Mouse (Mus musculus): ENCODE results near the gene Kcnj14. TPM values are rescaled to one million over a fixed set of nuclear protein-coding genes. Genes with fewer than 3 reads are reported as not detected.

Kcnj14 gene
- total and polyA plus RNA-seq, 3 experiments = 0.39 to 1.3 TPM; not detected in 1

GRCm38 (mm10) chr7:45782271-45782670 is 42.3 kb downstream of the Kcnj14 start:
- Histone ChIP-seq H3K4me3 (ENCODE audit: control insufficient read depth in 1 of 2, insufficient read depth in 1 of 2, low read depth in 2 of 2, low read length in 2 of 2) (no peak overlapping the region), H3K27me3 (ENCODE audit: control insufficient read depth in 1 of 2, insufficient read depth in 2 of 2, low read length in 2 of 2) (no peaks in the 10 kb centered on the region; a peak in 1 of 4 replicates), H3K79me2 (ENCODE audit: control insufficient read depth, insufficient read depth, low read length, poor library complexity) (no peaks in the 10 kb centered on the region), H3K9ac (ENCODE audit: control insufficient read depth, low read depth, low read length, poor library complexity, severe bottlenecking) (no peak overlapping the region), H3K9me3 (replicated peaks; ENCODE audit: insufficient read depth, low read length) (no peaks in the 10 kb centered on the region), H3K36me3 (ENCODE audit: control insufficient read depth in 1 of 2, insufficient read depth in 2 of 2, low read length in 2 of 2) (no peaks in the 10 kb centered on the region), H3K27ac (ENCODE audit: control insufficient read depth, low read depth, low read length) (no peak overlapping the region), H3K4me1 (ENCODE audit: control insufficient read depth in 1 of 2, insufficient read depth in 2 of 2, low read length in 2 of 2) (no peaks in the 10 kb centered on the region)
- TF ChIP-seq SIN3A (IDR thresholded peaks at IDR 0.05; ENCODE audit: low read length) = no peak
- TF ChIP-seq MAZ (IDR thresholded peaks at IDR 0.05; ENCODE audit: low read depth, low read length) = no peak
- no peak for TF ChIP-seq CTCF (IDR thresholded peaks at IDR 0.05 in 2 of 3, conservative IDR thresholded peaks at IDR 0.05 in 1 of 3; ENCODE audit: control insufficient read depth in 1 of 3, insufficient read depth in 1 of 3, low read depth in 2 of 3, low read length in 3 of 3, poor library complexity in 1 of 3, severe bottlenecking in 1 of 3)
- TF ChIP-seq MYC (IDR thresholded peaks at IDR 0.05; ENCODE audit: low read depth, low read length) = no peak
- DNase-seq (ENCODE audit: low read depth, low spot score) = no peak

- H3K9ac ChIP-seq (ENCODE audit: control insufficient read depth, low read depth, low read length, poor library complexity, severe bottlenecking) = no peak overlapping the region
- peaks cover 2% of the 10 kb centered on the region in 2 experiments; a peak in 2 of 4 replicates for H3K27me3 ChIP-seq (ENCODE audit: control insufficient read depth in 1 of 2, insufficient read depth in 2 of 2, low read length in 2 of 2)
- no peaks in the 10 kb centered on the region for H3K4me1 ChIP-seq (ENCODE audit: control insufficient read depth in 1 of 2, insufficient read depth in 2 of 2, low read length in 2 of 2)
- no peak overlapping the region for H3K27ac ChIP-seq (ENCODE audit: control insufficient read depth, low read depth, low read length)
- TF ChIP-seq ZKSCAN1 (IDR thresholded peaks at IDR 0.05; ENCODE audit: low read depth, low read length) = no peak
- TF ChIP-seq RAD21 (IDR thresholded peaks at IDR 0.05; ENCODE audit: low read depth, low read length) = no peak
- no peak for TF ChIP-seq TCF12 (IDR thresholded peaks at IDR 0.05; ENCODE audit: low read depth, low read length)
- no peak for TF ChIP-seq USF2 (IDR thresholded peaks at IDR 0.05; ENCODE audit: borderline replicate concordance in 1 of 2, insufficient read depth in 1 of 2, low read depth in 1 of 2, low read length in 2 of 2)
- TF ChIP-seq JUND (IDR thresholded peaks at IDR 0.05; ENCODE audit: low read depth, low read length) = no peak
- no peak for TF ChIP-seq TAL1 (IDR thresholded peaks at IDR 0.05; ENCODE audit: low read length)
- TF ChIP-seq MAZ (IDR thresholded peaks at IDR 0.05; ENCODE audit: low read depth, low read length) = no peak
- TF ChIP-seq GABPA (IDR thresholded peaks at IDR 0.05; ENCODE audit: low read depth, low read length) = no peak
- TF ChIP-seq E2F4 (IDR thresholded peaks at IDR 0.05; ENCODE audit: borderline replicate concordance, low read depth, low read length) = no peak
- TF ChIP-seq HCFC1 (IDR thresholded peaks at IDR 0.05; ENCODE audit: low read depth, low read length) = no peak
- TF ChIP-seq MYC (IDR thresholded peaks at IDR 0.05; ENCODE audit: low read depth, low read length) = no peak
- TF ChIP-seq NELFE (IDR thresholded peaks at IDR 0.05; ENCODE audit: low read depth, low read length) = no peak
- no peak for TF ChIP-seq ETS1 (IDR thresholded peaks at IDR 0.05; ENCODE audit: low read depth, low read length)
- no peak for DNase-seq (ENCODE audit: low read depth, low spot score)
- no peaks in the 10 kb centered on the region for H3K79me2 ChIP-seq (ENCODE audit: control insufficient read depth, insufficient read depth, low read length, poor library complexity)
- no peaks in the 10 kb centered on the region for H3K9me3 ChIP-seq (replicated peaks; ENCODE audit: insufficient read depth, low read length)
- no peaks in the 10 kb centered on the region for H3K36me3 ChIP-seq (ENCODE audit: control insufficient read depth in 1 of 2, insufficient read depth in 2 of 2, low read length in 2 of 2)
- H3K4me3 ChIP-seq (ENCODE audit: control insufficient read depth in 1 of 2, insufficient read depth in 1 of 2, low read depth in 2 of 2, low read length in 2 of 2) = no peak overlapping the region
These were observed 45.4 kb downstream of the Kcnj14 start for GRCm38 (mm10) chr7:45779081-45779641.
